Mouse (Mus musculus): ENCODE results near the gene Zfp345. TPM values are rescaled to one million over a fixed set of nuclear protein-coding genes. Genes with fewer than 3 reads are reported as not detected.
"Not testable (repeated sequence)": the region's sequence is repeated elsewhere in the genome, so short reads cannot be mapped to it uniquely, and the experiment has no call there.

Gene Zfp345
- not detected for total RNA-seq (2022)

GRCm38 (mm10) chr2:150484939-150485778, at the start of gene Zfp345:
Zfp345 (minus strand) TSS chr2:150485091.
- DNase-seq (ENCODE audit: low spot score in 2 of 2) = not testable (repeated sequence)

GRCm38 (mm10) chr2:150525703-150526207, 40.9 kb upstream of the Zfp345 start:
- DNase-seq (ENCODE audit: low spot score in 2 of 2) = no peak

GRCm38 (mm10) chr2:150512837-150513236, 27.9 kb upstream of the Zfp345 start:
- no peak for DNase-seq (ENCODE audit: low spot score in 2 of 2)

GRCm38 (mm10) chr2:150500124-150500973, 15.5 kb upstream of the Zfp345 start:
- DNase-seq (ENCODE audit: low spot score in 2 of 2) = not testable (repeated sequence)

- no peak for DNase-seq (ENCODE audit: low spot score in 2 of 2)
Observed at GRCm38 (mm10) chr2:150493031-150493430, 8.1 kb upstream of the Zfp345 start.

GRCm38 (mm10) chr2:150451180-150451919, 33.5 kb downstream of the Zfp345 start, which contains the start of gene Zfp442:
Zfp442 (minus strand) TSS chr2:150451486.
- DNase-seq (ENCODE audit: low spot score in 2 of 2) = peak; percentile 45 to 56

- not testable (repeated sequence) for DNase-seq (ENCODE audit: low spot score in 2 of 2)
Observed at GRCm38 (mm10) chr2:150439084-150439483, 45.8 kb downstream of the Zfp345 start.

Other genes with a start within 250 kb of the Zfp345 start
- gene Gm21994, start 229.5 kb downstream of the Zfp345 start, total RNA-seq (2022) = 1 to 10 TPM in 3 of 4 experiments, under 1 TPM in 1; 0.79 to 2.4 (median 2.0) TPM
- gene Gm14124, start 227.6 kb downstream of the Zfp345 start, total RNA-seq (2022) = not detected
- gene Gm10130, start 161.4 kb downstream of the Zfp345 start, total RNA-seq (2022) = 1 to 10 TPM in 3 of 4 experiments, not detected in 1; 1.5 to 3.0 (median 1.9) TPM
- gene 3300002I08Rik, start 122.3 kb downstream of the Zfp345 start, total RNA-seq (2022) = 1 to 10 TPM in 2 of 4 experiments, under 1 TPM in 2; 0.54 to 1.8 (median 1.1) TPM
- gene Zfp442, start 33.6 kb downstream of the Zfp345 start, total RNA-seq (2022) = 1 to 10 TPM; 1.8 to 2.2 (median 2.2) TPM
- gene Cst7, start 85.3 kb upstream of the Zfp345 start, total RNA-seq (2022) = under 1 TPM in 1 of 4 experiments, not detected in 3; 0.40 TPM
- 10 to 100 TPM; 17.2 to 19.3 (median 18.1) TPM for gene Apmap, start 123.5 kb upstream of the Zfp345 start, total RNA-seq (2022)
- 10 to 100 TPM; 16.1 to 25.1 (median 18.9) TPM for gene Acss1, start 183.4 kb upstream of the Zfp345 start, total RNA-seq (2022)
- gene Vsx1, start 204.3 kb upstream of the Zfp345 start, total RNA-seq (2022) = not detected

All from gastrocnemius, adult 8-10 months (tissue).